Mouse (Mus musculus) thymus, adult 2 months (tissue): ENCODE results near the gene Prickle2.

Experiments used
- CTCF ChIP-seq: fragments of 200-500 bp; IDR thresholded peaks from 2 replicates; pipeline ENCODE4 v1.5.1; 2012; ENCODE audit warnings: mild to moderate bottlenecking, control low read depth, low read length, moderate library complexity, borderline replicate concordance; ENCODE audit not compliant: control insufficient read depth, poor library complexity, insufficient read depth; ENCODE audit errors: extremely low read depth
- POLR2A ChIP-seq: fragments of 200-500 bp; IDR thresholded peaks from 2 replicates; pipeline ENCODE4 v1.6.1; 2012; ENCODE audit warnings: mild to moderate bottlenecking, low read length, control low read depth, moderate library complexity; ENCODE audit not compliant: control insufficient read depth, poor library complexity, insufficient read depth; ENCODE audit errors: extremely low read depth

DNA sequence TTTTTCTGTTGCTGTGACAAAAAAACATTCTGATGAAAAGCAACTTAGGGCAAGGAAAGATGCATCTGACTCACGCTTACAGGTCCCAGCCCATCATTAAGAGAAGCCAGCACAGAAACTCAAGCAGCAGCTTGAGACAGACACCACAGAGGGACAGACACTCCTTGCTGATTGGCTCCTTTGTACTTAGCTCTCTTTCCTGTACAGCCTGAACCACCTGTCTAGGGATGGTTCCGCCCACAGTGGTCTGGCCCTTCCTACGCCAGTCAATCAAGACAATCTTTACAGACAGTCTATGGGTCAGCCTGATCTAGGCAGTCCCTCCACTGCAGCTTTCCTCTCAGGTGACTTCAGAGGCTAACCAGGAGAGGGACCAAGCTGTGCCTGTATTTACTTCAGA lies 42.1 kb downstream of the Prickle2 start:
- TF ChIP-seq CTCF (no peak), POLR2A (no peak)
